Mouse (Mus musculus): ENCODE data around the gene Ndufa11. TPM values are rescaled to one million over a fixed set of nuclear protein-coding genes. Genes with fewer than 3 reads are reported as not detected.

Gene Ndufa11
- total RNA-seq (2021), result 100 to 1,000 TPM; 187 to 194 TPM

GRCm38 (mm10) chr17:56717363-56718058 is at the start of gene Ndufa11, which contains the start of gene Vmac:
Gene Ndufa11, plus strand, starts transcription at chr17:56717767.
Gene Vmac, minus strand, starts transcription at chr17:56718022.
- intact Hi-C loops (cut with DNase I), result no loop called here
- DNase-seq, result peak; percentile 99

DNA sequence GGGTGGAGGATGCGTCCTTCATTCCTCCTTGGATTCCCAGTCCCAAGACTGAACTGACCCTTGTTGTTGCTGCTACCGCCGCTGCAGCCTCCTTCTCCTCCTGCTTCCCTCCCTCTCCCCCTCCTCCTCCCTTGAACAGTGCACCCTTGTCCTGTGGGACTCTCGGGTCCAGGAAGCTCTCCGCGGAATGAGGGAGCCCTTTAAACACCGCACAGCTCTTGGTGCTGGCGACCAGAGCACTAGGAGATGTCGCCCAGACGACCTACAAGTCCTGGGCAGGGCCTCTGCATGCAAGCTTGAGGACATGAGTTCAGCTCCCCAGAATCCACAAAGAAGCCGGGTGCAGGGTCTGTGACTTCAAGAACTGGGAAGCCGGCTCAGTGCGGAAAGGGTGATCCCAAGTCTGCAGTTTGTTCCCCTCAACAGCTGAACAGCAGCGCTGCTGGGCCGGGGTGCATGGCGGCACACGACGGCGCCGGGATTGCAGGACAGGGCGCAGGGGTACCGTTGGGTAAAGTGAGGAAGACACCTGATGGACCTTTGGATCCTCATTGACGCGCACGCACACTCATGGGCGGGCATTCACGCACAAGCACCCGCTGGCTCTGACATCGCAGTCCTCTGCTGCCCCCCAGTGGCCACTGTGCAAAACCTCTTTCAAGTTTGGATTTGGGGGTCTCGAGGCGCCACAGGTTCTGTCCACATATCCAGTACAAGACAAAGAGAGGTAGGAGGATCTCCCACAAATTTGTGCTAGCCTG is 49.0 kb upstream of the Ndufa11 start:
- intact Hi-C loops (cut with DNase I), result no loop called here
- DNase-seq, result peak; percentile 92

DNA sequence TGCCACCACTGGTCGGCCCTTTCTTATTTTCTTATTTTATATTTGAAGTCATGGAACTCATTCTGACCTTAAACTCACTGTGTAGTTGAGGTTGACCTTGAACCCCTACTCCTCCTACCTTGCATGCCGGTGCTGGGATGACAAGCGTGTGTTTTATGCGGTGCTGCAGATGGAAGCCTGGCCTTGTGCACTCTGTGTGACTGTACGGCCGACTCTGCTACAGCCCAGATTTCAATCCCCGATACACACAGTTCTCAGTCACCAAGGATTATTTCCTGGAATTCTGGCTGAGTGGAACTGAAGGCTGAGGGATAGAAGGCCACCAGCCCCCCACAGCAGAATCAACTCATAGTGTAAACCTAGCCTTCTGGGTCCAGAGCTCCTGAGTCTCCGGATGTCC is 47.8 kb upstream of the Ndufa11 start:
- DNase-seq, result no peak
- intact Hi-C loops (cut with DNase I), result no loop called here

GRCm38 (mm10) chr17:56672941-56673646 is 44.5 kb upstream of the Ndufa11 start, which contains the start of gene Ranbp3:
Gene Ranbp3, plus strand, starts transcription at chr17:56673294.
- peak; percentile 100 for DNase-seq
- intact Hi-C loops (cut with DNase I), result no loop called here

- intact Hi-C loops (cut with DNase I), result no loop called here
- peak; percentile 15 for DNase-seq
Measured at GRCm38 (mm10) chr17:56673647-56674416, 43.7 kb upstream of the Ndufa11 start.

DNA sequence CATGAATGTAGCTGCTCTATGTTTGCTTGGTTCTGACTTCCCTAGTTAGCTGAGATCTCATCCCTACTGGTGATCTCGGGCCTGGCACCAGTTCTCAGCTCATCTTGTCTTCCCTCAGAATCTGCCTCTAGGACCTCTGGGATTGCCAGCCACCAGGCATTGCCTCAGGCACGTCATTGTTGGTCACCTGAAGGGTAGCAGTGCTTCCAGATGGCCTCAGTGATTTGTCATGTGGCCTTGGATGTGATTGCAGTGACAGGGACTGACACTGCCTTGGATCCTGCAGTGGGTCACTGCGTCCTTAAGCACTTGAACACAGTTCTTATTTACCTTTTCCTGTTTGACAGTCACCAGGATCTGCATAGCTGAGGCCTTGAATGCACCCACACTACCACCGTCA is 35.8 kb upstream of the Ndufa11 start:
- no peak for DNase-seq
- intact Hi-C loops (cut with DNase I), result no loop called here

GRCm38 (mm10) chr17:56682880-56683279 is 34.7 kb upstream of the Ndufa11 start:
- intact Hi-C loops (cut with DNase I), result no loop called here
- DNase-seq, result no peak

DNA sequence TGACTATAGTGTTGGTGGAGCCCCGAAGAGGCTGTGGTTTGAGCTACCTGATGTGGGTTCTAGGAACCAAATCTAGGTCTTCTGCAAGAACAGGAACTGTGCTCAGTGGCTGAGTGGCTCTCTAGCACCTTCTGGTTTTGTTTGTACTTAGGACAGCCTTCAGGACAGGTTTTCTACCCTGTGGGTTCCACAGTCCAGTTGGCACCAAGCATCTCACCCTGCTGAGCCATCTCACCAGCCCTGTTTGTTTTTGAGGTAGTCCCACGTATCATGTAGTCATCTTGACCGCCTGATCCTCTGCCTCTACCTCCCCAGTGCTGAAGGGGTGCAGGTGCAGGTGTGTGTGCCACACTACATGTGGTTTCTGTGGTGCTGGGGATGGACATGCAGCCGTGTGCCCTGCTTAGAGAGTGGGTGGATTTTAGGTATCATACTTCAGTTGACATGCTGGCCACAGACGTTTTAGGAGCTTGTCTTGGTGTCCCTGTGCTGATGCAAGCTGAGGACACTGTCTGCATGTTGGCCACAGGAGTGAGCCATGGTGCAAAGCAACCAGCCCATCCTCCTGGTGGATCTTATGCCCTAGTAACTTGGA is 33.9 kb upstream of the Ndufa11 start:
- DNase-seq, result no peak
- intact Hi-C loops (cut with DNase I), result no loop called here

GRCm38 (mm10) chr17:56684649-56685048 is 32.9 kb upstream of the Ndufa11 start:
- DNase-seq, result peak; percentile 29
- intact Hi-C loops (cut with DNase I), result no loop called here

DNA sequence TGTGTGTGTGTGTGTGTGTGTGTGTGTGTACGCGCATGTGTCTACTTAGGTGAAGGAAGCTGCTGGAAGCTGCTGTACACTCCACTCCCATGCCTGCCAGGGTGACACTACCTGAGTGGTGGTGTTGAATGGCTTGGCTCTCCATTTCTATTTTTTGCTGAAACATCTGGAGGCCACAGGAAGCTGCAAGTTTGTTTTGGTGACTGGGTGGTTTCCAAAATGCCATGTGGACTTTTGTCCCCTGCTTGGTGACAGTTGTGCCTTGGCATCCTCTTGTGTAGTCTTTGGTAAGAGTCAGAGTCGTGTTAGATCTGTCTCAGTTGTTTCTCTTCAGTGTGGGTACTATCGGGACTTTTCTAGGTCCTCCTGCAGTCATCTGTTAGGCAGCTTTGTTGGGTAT is 30.8 kb upstream of the Ndufa11 start:
- DNase-seq, result no peak
- intact Hi-C loops (cut with DNase I), result no loop called here

DNA sequence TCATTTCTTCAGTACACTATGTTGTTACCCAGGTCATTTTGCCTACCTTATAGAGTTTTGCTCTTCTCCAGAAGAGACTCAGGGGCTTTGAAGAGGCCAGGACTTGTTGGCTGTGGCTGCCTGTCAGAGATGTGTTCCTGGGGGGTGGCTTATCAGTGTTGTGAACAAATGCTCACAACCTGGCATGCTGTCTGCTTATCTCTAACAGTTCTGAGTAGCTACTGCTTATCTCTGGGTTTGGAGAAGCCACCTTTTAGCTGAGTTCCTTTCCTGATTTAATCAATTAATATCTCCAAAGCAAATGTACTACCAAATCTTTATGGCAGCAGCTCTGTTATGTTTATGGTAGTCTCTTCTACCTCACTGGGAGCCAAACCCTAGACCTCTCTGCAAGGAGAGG is 29.5 kb upstream of the Ndufa11 start:
- intact Hi-C loops (cut with DNase I), result no loop called here
- DNase-seq, result no peak

- intact Hi-C loops (cut with DNase I), result no loop called here
- DNase-seq, result no peak
Measured at GRCm38 (mm10) chr17:56688689-56689088, 28.9 kb upstream of the Ndufa11 start.

DNA sequence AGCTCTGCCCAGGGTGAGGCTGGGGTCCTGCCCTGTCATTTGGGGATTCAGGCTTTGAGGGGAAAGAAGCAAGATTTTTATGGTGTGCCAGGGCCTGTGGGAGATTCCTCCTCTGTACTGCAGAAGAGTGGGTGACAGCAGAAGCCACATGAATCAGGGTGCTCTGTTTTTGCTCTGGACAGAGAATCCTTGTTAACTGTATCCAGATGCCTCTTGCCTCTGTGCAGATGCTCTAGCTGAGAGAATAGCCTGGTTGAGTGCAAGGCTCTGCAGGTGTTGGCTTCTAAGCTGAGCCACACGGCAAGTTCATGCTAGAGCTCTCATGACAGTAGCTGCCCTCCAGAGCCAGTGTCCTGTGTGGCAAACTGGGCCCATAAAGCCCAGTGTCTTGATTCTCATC is 24.2 kb upstream of the Ndufa11 start:
- DNase-seq, result no peak
- intact Hi-C loops (cut with DNase I), result no loop called here

DNA sequence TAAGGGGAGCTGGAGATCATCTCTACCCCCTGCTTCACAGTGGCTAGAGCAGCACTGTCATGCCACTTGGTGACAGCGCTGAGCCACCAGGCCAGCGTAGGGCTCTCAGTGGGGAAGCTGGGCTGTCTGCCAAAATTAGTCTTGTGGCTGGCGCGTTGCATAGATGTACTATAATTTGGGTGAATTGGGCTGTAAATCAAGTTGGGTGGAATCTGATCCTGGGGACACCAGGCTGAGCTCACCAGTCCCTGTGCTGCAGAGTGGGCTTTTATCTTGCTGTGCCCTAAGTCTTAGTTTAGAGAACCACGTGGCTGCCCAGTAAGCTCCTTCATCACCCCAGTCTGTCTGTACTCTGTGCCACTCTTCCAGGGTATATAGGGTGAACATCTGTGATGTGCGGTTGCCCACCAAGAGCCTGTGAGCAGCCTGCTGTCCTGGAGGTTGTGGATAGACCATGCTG is 23.7 kb upstream of the Ndufa11 start:
- DNase-seq, result peak; percentile 83
- intact Hi-C loops (cut with DNase I), result no loop called here

GRCm38 (mm10) chr17:56700451-56700850 is 17.1 kb upstream of the Ndufa11 start:
- intact Hi-C loops (cut with DNase I), result no loop called here
- DNase-seq, result no peak

GRCm38 (mm10) chr17:56703038-56703437 is 14.5 kb upstream of the Ndufa11 start:
- no peak for DNase-seq
- intact Hi-C loops (cut with DNase I), result no loop called here

DNA sequence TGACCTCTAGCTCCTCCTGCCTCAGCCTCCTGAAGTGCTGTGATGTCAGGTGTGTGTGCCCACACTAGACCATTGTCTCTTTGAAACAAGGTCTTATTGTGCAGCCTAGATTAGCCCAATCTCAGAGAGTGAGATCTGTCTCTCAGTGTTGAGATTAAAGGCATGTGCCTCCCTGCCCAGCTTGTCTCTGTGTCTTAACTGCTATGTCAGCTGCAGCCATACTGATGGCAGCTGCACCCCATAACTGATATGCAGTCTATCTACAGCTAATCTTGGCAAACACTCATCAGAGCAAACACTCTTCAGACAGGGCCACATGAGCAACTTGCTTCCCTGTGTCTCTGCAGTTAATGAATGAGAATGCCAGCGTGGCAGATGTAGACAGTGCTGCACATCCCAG is 11.1 kb upstream of the Ndufa11 start:
- DNase-seq, result no peak
- intact Hi-C loops (cut with DNase I), result no loop called here

DNA sequence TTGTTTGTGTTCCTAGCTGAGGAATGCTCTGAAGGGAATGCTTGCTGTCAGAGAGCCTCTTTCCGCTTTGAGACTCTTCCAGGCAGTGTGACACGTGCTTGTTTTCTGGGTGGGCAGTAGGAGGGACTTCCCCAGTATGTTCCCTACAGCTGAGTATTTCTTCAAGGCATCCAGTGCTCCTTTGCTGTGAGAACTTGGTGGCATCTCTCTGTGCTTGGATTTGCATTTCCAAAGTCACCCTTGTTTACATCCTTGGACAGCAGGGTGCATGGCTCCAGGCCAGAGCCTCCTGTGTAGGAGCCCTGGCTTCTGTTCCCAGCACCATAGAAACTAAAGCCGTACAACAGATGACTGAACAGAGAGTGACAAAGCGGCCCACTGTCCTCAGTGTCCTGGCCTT is 8.9 kb upstream of the Ndufa11 start:
- no peak for DNase-seq
- intact Hi-C loops (cut with DNase I), result no loop called here

GRCm38 (mm10) chr17:56709708-56710107 is 7.9 kb upstream of the Ndufa11 start:
- intact Hi-C loops (cut with DNase I), result no loop called here

GRCm38 (mm10) chr17:56715360-56715759 is 2.2 kb upstream of the Ndufa11 start:
- DNase-seq, result no peak
- intact Hi-C loops (cut with DNase I), result no loop called here

More at GRCm38 (mm10) chr17:56709708-56710107, 7.9 kb upstream of the Ndufa11 start:
- DNase-seq, result no peak

Measured in left cerebral cortex, postnatal 4 days (tissue).